Mouse (Mus musculus): ENCODE results near the gene Isl2.
A peak's percentile ranks its signal among the peaks of the same experiment; 100 is the strongest.

The Isl2 gene

GRCm38 (mm10) chr9:55538377-55538776 lies at the start of gene Isl2:
Gene Isl2 (plus strand): TSS chr9:55538672.
- no peak for DNase-seq (ENCODE audit: low spot score)

DNA sequence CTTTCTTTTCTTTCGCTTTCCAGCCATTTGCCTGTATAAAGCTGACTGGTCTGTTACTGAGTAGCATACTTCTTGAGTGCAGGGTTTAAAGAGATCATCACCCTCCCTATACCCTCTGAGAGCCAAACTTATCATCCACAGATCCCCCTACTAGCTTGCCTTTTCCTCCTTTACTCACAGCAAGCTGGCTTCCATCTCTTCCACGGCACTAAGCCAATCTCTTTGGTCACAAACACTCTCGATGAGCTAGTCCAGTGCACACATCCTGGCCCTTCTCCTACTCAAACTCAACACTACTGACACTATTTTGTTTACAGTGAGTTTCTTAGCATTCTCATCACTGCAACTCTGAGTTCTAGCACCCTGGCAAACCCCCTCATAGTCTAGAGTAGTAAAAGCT lies 30.6 kb upstream of the Isl2 start:
- peak; percentile 56 for DNase-seq (ENCODE audit: low spot score)

DNA sequence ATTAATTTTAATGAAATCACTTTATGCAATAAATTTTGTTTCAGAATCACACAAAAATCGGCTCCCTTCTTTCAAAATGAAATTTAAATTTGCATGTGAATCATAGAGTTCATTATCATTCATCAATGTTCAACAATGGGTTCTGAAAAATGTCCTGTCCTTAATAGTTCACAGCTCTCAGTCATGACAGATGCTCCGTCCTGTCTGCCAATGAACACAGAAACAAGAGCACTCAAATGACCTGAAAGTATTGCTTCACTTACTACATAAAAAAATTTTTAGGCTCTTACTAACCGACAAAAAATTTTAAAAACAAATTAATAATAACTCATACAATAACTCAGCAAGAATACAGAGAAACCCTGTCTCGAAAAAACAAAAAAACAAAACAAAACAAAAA lies 29.8 kb upstream of the Isl2 start:
- DNase-seq (ENCODE audit: low spot score): no peak

DNA sequence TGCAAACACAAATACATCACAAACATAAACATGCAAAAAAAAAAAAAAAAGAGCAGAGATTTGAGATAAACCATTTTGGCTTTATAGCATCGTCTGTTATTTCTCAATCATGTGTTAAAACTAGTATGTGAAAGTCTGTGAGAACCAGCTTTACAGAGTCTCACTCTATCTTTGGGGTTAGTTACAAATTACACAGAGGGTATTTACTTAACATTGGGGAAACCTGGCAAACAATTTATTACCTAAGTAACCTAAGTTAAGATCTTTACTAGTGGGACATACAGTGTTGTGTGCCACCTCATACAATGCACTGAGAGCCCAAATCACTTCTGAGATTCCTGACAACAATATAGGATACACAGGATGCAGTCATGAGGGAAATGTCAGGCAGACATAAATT lies 28.7 kb upstream of the Isl2 start:
- no peak for DNase-seq (ENCODE audit: low spot score)

GRCm38 (mm10) chr9:55510651-55511235 lies 27.7 kb upstream of the Isl2 start:
- DNase-seq (ENCODE audit: low spot score): no peak

- DNase-seq (ENCODE audit: low spot score): peak; percentile 47
These were observed 26.9 kb upstream of the Isl2 start for GRCm38 (mm10) chr9:55511521-55511993.

GRCm38 (mm10) chr9:55512027-55512543 lies 26.4 kb upstream of the Isl2 start, which contains the start of gene Etfa:
Gene Etfa (minus strand): TSS chr9:55512243.
- DNase-seq (ENCODE audit: low spot score): peak; percentile 97

DNA sequence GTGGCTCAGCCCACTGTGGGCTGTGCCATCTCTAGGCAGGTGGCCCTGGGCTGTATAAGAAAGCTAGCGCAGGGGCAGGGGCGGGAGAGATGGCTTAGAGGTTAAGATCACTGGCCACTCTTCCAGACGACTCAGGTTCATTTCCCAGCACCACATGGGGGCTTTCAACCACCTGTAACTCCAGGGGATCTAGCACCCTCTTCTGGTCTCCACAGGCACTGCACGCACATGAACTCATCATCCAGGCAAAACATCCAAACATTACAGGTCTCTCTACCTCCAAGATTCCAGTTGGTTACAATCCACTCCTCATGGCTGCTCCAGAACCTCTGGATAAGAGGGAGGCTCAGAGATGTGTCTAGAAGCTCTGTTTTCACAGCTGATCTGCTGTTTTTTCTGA lies 12.8 kb upstream of the Isl2 start:
- no peak for DNase-seq (ENCODE audit: low spot score)

DNA sequence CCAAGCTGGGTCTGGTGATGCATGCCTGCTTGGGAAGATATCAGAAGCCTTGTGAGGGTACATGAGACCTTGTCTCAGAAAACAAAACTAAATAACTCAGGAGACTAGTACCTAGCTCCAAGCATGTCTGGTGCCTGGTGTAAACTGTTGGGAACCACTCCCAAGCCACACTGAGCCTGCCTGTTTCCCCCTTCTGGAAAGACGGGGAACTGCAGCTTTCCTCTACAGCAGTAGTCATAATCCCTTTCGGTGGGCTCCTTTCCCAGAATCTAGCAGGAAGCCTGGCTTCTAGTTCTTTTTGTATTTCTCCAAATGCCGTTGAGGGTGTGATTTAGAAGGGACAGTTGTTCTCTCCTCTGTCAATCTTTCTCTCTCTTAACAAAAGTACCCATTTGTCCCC lies 2.6 kb upstream of the Isl2 start:
- DNase-seq (ENCODE audit: low spot score): peak; percentile 74

DNA sequence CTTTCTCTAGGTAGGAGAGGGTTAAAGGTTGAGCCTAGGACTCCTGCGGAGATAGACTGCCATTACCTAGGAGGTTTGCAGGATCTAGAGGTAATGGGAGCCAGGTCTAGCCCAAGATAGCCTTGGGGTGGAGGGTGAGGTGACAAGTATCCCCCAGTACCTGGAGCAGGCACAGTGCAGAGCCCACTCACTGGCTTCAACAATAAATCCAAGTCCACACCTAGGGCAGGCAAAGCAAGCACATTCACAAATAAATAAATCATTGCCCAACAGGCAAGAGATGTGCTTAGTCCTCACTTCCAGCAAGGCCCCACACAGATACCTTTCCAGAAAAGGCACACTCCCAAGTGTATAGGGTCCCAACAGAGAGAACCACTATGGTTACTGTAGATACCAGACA lies 534 bp downstream of the Isl2 start:
- DNase-seq (ENCODE audit: low spot score): no peak

DNA sequence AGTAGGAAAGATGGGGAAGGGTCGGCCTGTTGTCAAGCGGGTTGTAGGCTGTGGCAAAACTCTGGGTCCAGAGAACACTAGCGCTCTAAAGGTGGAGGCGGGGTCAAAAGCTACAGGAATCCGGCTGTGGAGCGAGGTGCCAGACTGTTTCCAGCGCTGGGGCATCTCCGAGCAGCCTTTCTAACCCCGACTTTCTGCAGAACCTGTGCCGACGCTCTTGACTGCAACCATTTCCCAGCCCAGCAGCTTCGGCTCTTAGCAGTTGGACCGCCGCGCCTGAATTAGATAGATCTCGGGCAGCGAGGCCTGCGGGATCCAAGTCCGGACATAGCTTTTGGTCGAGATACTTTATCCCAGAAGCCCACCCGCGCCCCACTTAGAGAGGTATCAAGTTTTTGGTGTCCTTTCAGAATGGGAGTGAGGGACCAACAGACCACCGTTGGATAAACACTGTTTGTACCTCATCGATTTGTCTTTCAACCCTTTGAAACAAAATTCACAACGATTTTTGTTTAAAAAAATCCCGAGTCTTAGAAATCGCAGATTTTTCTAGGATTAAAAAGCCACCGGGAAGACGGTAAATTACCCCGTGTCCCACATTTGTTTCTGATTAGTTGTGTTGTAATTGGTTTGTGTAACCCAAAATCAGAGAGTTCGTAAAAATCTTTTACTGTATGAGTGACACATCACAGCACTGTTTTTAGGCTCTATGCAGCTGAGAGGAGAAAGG lies 1.4 kb downstream of the Isl2 start:
- DNase-seq (ENCODE audit: low spot score): no peak

- no peak for DNase-seq (ENCODE audit: low spot score)
These were observed 1.9 kb downstream of the Isl2 start for GRCm38 (mm10) chr9:55540391-55540770.

DNA sequence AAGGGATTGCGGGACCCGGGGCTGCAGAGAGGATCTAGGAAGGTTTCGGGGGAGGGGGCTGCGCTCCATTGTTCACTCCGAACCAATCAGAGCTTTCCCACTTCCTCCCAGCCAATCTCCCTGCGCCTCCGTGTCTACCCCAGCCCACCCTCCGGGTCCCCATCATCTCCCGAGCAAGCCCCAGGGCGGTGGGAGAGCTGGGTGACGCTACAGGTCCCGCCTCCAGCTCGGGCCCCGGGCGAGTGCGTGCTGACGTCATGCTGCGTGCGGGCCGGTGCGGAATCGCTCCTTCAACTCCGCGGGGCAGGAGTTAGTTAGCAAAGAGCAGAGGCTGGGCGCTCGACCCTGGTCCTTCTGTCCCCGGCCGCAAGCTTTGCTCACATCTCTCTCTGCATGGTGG lies 2.4 kb downstream of the Isl2 start:
- peak; percentile 53 for DNase-seq (ENCODE audit: low spot score)

DNA sequence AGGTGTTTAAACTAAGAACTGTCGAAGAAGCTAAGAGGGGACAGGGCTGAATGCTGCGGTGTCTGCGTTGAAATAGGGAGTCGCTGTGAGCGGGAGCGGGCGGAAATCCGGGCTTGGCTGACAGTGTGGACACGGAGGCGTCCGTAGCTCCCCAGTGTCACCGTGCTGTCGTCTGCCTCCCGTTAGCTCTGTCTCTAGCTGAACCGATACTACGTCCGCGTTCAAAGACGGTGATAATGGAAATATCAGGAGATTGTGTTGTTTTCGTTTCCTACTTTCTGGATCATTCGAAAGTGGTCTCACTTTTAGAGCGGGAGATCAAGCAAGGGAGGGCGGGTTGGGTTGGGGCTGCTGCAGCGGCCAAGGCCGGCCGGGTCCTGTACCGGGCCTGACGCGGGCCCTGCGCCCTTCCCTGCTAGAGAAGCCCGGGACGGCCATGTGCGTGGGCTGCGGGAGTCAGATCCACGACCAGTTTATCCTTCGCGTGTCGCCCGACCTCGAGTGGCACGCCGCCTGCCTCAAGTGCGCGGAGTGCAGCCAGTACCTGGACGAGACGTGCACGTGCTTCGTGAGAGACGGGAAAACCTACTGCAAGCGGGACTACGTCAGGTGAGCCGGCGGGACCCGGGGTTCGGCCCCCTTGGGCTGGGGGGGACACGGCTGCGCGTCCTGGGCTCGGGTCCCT lies 3.4 kb downstream of the Isl2 start:
- DNase-seq (ENCODE audit: low spot score): peak; percentile 17

GRCm38 (mm10) chr9:55542366-55543325 lies 4.2 kb downstream of the Isl2 start:
- DNase-seq (ENCODE audit: low spot score): no peak

DNA sequence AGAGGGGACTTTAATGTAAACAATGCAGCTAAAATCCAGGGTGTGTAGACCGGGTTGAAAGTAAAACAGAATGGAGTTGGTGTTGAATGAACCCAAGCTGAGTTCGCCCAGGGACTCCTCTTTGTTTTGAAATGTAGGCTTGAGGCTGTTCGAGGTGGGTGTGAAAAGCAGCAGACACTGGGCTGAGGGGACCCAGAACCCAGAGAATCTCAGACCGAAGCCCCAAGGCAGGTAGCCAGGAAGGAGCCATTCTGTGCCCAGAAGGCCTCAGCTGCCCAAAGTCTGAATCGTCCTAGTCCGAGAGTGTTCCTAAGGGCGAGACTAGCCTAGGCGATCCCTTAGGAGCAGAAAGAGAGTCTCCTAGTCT lies 4.8 kb downstream of the Isl2 start:
- DNase-seq (ENCODE audit: low spot score): no peak

GRCm38 (mm10) chr9:55543703-55544401 lies 5.4 kb downstream of the Isl2 start:
- DNase-seq (ENCODE audit: low spot score): peak; percentile 11

DNA sequence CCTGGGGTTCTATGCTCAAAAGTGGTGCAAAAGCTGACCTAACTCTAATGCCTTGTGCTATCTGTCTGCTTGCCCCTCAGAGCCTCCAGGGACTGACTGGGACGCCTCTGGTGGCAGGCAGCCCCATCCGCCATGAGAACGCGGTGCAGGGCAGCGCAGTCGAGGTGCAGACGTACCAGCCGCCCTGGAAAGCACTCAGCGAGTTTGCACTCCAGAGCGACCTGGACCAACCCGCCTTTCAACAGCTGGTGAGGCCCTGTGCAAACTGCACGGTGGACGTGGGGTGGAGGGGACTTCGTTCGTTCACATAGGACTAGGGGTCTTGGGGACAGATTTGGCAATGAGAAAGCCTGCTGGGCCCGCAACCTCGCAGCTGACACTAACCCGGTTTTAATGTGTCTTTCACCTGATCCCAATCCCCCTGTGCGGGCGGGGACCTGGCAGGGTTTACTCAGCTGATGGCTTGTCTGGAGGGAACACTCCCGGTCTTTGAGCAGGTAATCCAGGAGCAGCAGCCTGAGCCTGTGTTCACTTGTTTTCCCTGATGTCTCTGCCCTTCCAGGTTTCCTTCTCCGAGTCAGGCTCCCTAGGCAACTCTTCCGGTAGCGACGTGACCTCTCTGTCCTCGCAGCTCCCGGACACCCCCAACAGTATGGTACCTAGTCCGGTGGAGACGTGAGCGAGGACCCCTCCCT lies 6.5 kb downstream of the Isl2 start:
- peak; percentile 11 for DNase-seq (ENCODE audit: low spot score)

DNA sequence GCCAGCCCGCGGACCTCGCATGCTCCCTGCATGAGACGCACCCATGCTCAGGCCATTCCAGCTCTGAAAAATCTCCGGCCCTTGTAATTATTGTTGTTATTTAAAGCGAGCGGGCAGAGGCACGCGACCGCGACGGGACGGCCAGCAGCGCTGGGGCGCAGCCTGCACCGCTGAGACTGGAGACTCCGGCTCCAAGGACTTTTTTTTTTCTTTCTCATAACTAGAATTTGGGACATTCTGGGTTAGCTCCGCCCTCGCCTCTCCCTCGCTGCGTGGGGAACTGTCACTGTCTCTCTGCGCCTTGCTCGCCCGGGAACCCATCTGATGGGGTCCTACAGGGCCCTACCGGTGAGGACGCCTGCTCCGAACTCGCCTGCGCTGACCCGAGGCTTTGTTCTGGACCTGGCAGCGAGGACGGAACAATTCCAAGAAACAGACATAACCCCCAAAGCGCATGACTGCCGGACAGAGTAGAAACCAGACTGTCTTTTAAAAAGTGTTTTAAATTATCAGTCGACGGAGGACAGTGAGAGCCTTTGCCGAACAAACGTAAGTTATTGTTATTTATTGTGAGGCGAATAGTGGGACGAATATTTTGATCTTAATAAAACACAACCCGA lies 7.2 kb downstream of the Isl2 start:
- DNase-seq (ENCODE audit: low spot score): no peak

Data from urinary bladder, postnatal 14 days (tissue).